24 mouse cellular contexts compared by ENCODE assay signal in the genomic region with DNA sequence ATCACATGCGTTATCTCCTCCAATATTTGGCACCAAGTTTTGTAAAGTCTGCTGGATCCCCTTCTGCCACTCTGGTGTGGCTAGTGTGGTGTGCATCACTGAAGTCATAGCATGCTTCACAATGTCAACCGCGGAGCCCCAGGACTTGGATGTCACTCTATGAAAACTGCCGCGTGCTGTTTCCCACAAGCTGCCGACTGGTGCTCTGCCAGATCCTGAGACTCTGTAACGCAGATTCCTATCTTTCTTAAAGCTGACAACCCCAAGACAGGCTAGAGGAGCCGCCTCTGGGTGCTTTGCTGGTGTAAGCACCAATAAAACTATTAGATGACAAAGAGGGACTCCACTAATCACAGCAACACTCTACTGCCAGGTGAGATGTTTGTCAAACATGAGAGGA.
DNase-seq lines count a peak whose midpoint lies in the region; ATAC-seq and TF ChIP-seq lines count a peak whose summit lies in the region.
"Had no signal": no experiment of that assay in that cellular context is flagged by ENCODE, and none has a peak within 500 bp of the region (broad histone marks: within the 10 kb centered on the region; RNA-seq: fewer than 3 reads in every experiment).

No protein-coding gene starts in this region.

- H3K4me1 ChIP-seq in forebrain, embryonic 14.5 days (ENCODE audit: control insufficient read depth, insufficient read depth, low read length) = no peaks in the 10 kb centered on the region
- H3K4me1 ChIP-seq in forebrain, embryonic 13.5 days = no peaks in the 10 kb centered on the region
- no peaks in the 10 kb centered on the region for H3K4me1 ChIP-seq in hindbrain, postnatal 0 days (ENCODE audit: insufficient read depth, low read length)
- peaks cover 4% of the 10 kb centered on the region; the same call in 1 of the 2 replicates for H3K4me1 ChIP-seq in hindbrain, embryonic 10.5 days (replicated peaks)
- H3K4me1 ChIP-seq: embryonic facial prominence, embryonic 12.5 days; embryonic facial prominence, embryonic 15.5 days; heart, embryonic 10.5 days; heart, embryonic 13.5 days had no signal

- WGBS in forebrain, embryonic 14.5 days = 80% methylated on average over 8 of the region's 8 CpGs
- 83% methylated on average over 8 of the region's 8 CpGs for WGBS in forebrain, embryonic 13.5 days
- WGBS in hindbrain, postnatal 0 days = 57% methylated on average over 8 of the region's 8 CpGs
- 91% methylated on average over 8 of the region's 8 CpGs for WGBS in hindbrain, embryonic 10.5 days

- no peak for TF ChIP-seq POLR2A in brain, embryonic 14.5 days (IDR thresholded peaks at IDR 0.05; ENCODE audit: borderline replicate concordance, extremely low read depth, insufficient read depth, insufficient read length, poor library complexity, severe bottlenecking)

- H3K4me3 ChIP-seq in forebrain, embryonic 14.5 days (ENCODE audit: low read depth, low read length) = no peak overlapping the region
- H3K4me3 ChIP-seq in forebrain, embryonic 13.5 days = no peak overlapping the region
- no peak overlapping the region for H3K4me3 ChIP-seq in hindbrain, postnatal 0 days (ENCODE audit: low read length)
- no peak overlapping the region for H3K4me3 ChIP-seq in hindbrain, embryonic 10.5 days
- H3K4me3 ChIP-seq: embryonic facial prominence, embryonic 12.5 days; embryonic facial prominence, embryonic 15.5 days; heart, adult 2 months; heart, embryonic 10.5 days; heart, embryonic 13.5 days; hindbrain, embryonic 13.5 days had no signal

- ATAC-seq in forebrain, embryonic 14.5 days = peak; percentile 18; the same call in 1 of the 2 replicates
- no peak for ATAC-seq in forebrain, embryonic 13.5 days
- no peak for ATAC-seq in hindbrain, postnatal 0 days
- ATAC-seq: activated CD4-positive, CD25-positive, alpha-beta regulatory T cell, adult 4 months; hindbrain, embryonic 16.5 days; inflammation-experienced regulatory T-cells, adult 6 months; intestine, embryonic 16.5 days had no signal

- TF ChIP-seq CTCF in hindbrain, postnatal 0 days (IDR thresholded peaks at IDR 0.05; ENCODE audit: low read depth) = no peak
- no peak for TF ChIP-seq CTCF in brain, embryonic 14.5 days (IDR thresholded peaks at IDR 0.05; ENCODE audit: borderline replicate concordance, extremely low read depth, insufficient read depth, insufficient read length)

- H3K9me3 ChIP-seq in forebrain, embryonic 14.5 days (replicated peaks; ENCODE audit: control insufficient read depth, low read length) = no peaks in the 10 kb centered on the region
- no peaks in the 10 kb centered on the region for H3K9me3 ChIP-seq in forebrain, embryonic 13.5 days (replicated peaks)
- no peaks in the 10 kb centered on the region for H3K9me3 ChIP-seq in hindbrain, postnatal 0 days (ENCODE audit: low read length)
- H3K9me3 ChIP-seq in hindbrain, embryonic 10.5 days = no peaks in the 10 kb centered on the region
- H3K9me3 ChIP-seq: embryonic facial prominence, embryonic 12.5 days; embryonic facial prominence, embryonic 15.5 days; heart, embryonic 10.5 days; heart, embryonic 13.5 days; hindbrain, embryonic 13.5 days had no signal

- no peak overlapping the region for H3K27ac ChIP-seq in forebrain, embryonic 14.5 days (ENCODE audit: low read depth, low read length)
- H3K27ac ChIP-seq in forebrain, embryonic 13.5 days = no peak overlapping the region
- H3K27ac ChIP-seq in hindbrain, postnatal 0 days = no peak overlapping the region
- no peak overlapping the region for H3K27ac ChIP-seq in hindbrain, embryonic 10.5 days
- H3K27ac ChIP-seq: embryonic facial prominence, embryonic 12.5 days; embryonic facial prominence, embryonic 15.5 days; heart, adult 2 months; heart, embryonic 10.5 days; heart, embryonic 13.5 days; hindbrain, embryonic 13.5 days had no signal

- peak; percentile 63 to 72 for DNase-seq in cerebellum, postnatal 10 days
- DNase-seq in cerebellum, adult 11 months = no peak
- peak; percentile 46 for DNase-seq in forebrain, embryonic 14.5 days (ENCODE audit: low spot score)
- DNase-seq in hindbrain, postnatal 0 days (ENCODE audit: low spot score) = peak; percentile 42
- no peak for DNase-seq in hindbrain, embryonic 10.5 days (ENCODE audit: low spot score)
- DNase-seq in brain, embryonic 14.5 days (ENCODE audit: low read depth) = peak; percentile 50
- DNase-seq: adrenal gland, postnatal 10 days; adrenal gland, postnatal 36 days; cerebellum, adult 11-12 months; cerebellum, adult 9-10 months; gastrocnemius, postnatal 25 days; heart, adult 2 months; heart, postnatal 14 days; kidney, adult 18-20 months had no signal

- H3K27me3 ChIP-seq in forebrain, embryonic 14.5 days (replicated peaks; ENCODE audit: control insufficient read depth, insufficient read depth, low read length) = no peaks in the 10 kb centered on the region
- no peaks in the 10 kb centered on the region; the same call in 1 of the 2 replicates for H3K27me3 ChIP-seq in forebrain, embryonic 13.5 days
- no peaks in the 10 kb centered on the region for H3K27me3 ChIP-seq in hindbrain, postnatal 0 days (ENCODE audit: insufficient read depth, low read length)
- H3K27me3 ChIP-seq in hindbrain, embryonic 10.5 days (ENCODE audit: insufficient read depth, poor library complexity, severe bottlenecking) = peaks cover 46% of the 10 kb centered on the region
- H3K27me3 ChIP-seq: embryonic facial prominence, embryonic 12.5 days; embryonic facial prominence, embryonic 15.5 days; heart, embryonic 13.5 days had no signal

- H3K36me3 ChIP-seq in forebrain, embryonic 14.5 days (ENCODE audit: control insufficient read depth, insufficient read depth, low read length) = no peaks in the 10 kb centered on the region
- no peaks in the 10 kb centered on the region for H3K36me3 ChIP-seq in forebrain, embryonic 13.5 days (ENCODE audit: poor library complexity, severe bottlenecking)
- H3K36me3 ChIP-seq in hindbrain, postnatal 0 days (ENCODE audit: insufficient read depth, low read length) = no peaks in the 10 kb centered on the region
- H3K36me3 ChIP-seq in hindbrain, embryonic 10.5 days = no peaks in the 10 kb centered on the region
- H3K36me3 ChIP-seq: embryonic facial prominence, embryonic 12.5 days; embryonic facial prominence, embryonic 15.5 days; heart, embryonic 10.5 days had no signal

- H3K9ac ChIP-seq in forebrain, embryonic 14.5 days (ENCODE audit: low read length) = no peak overlapping the region
- H3K9ac ChIP-seq in forebrain, embryonic 13.5 days = no peak overlapping the region
- no peak overlapping the region for H3K9ac ChIP-seq in hindbrain, postnatal 0 days (replicated peaks; ENCODE audit: low read length)
- H3K9ac ChIP-seq: embryonic facial prominence, embryonic 12.5 days; embryonic facial prominence, embryonic 15.5 days; heart, embryonic 13.5 days; hindbrain, embryonic 13.5 days had no signal

- no peak overlapping the region for H3K4me2 ChIP-seq in forebrain, embryonic 14.5 days (ENCODE audit: low read length)
- H3K4me2 ChIP-seq in forebrain, embryonic 13.5 days = no peak overlapping the region
- H3K4me2 ChIP-seq in hindbrain, postnatal 0 days (ENCODE audit: low read depth, low read length) = no peak overlapping the region
- H3K4me2 ChIP-seq: embryonic facial prominence, embryonic 12.5 days; embryonic facial prominence, embryonic 15.5 days; heart, embryonic 13.5 days; hindbrain, embryonic 13.5 days had no signal

Comparison
In these comparisons a context has a peak if more than half of its experiments do, and no peak if none do; other contexts are left out.
1. DNase-seq: peak in cerebellum, postnatal 10 days (2 of 2), forebrain, embryonic 14.5 days (single experiment), hindbrain, postnatal 0 days (single experiment) and brain, embryonic 14.5 days (single experiment); none in cerebellum, adult 11 months (single experiment) and hindbrain, embryonic 10.5 days (single experiment).